Comparison of ENCODE assay signal across 16 mouse cellular contexts in the genomic region with DNA sequence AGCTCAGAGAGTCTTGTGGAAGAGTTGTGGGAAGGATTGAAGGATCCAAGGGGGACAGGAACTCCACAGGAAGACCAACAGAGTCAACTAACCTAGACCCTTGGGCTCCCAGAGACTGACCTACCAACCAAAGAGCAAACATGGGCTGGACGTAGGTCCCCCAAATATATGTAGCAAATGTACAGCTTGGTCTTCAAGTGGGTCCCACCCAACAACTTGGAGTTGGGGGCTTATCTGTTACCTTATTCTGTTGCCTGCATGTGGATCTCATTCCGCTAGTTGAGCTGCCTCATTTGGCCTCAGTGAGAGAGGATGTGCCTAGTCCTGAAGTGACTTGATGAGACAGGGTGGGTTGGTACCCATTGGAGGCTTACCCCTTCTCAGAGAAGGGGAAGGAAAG.
"Had no signal": no experiment of that assay in that cellular context is flagged by ENCODE, and none has a peak within 500 bp of the region (broad histone marks: within the 10 kb centered on the region; RNA-seq: fewer than 3 reads in every experiment).

No protein-coding gene starts in this region.

- H3K36me3 ChIP-seq: neural tube, embryonic 13.5 days; neural tube, embryonic 15.5 days; stomach, embryonic 15.5 days had no signal

- H3K4me1 ChIP-seq: stomach, embryonic 15.5 days had no signal

- H3K4me2 ChIP-seq: neural tube, embryonic 13.5 days; neural tube, embryonic 15.5 days; stomach, embryonic 15.5 days had no signal

- H3K9me3 ChIP-seq: neural tube, embryonic 13.5 days; neural tube, embryonic 15.5 days; stomach, embryonic 15.5 days had no signal

- H3K4me3 ChIP-seq: neural tube, embryonic 13.5 days; neural tube, embryonic 15.5 days; stomach, embryonic 15.5 days had no signal

- DNase-seq: retina, postnatal 1 day; right cerebral cortex, adult 18-20 months; right cerebral cortex, postnatal 14 days; right cerebral cortex, postnatal 25 days; right cerebral cortex, postnatal 4 days; spleen, adult 18-20 months; thymus, adult 18-20 months; thymus, adult 2 months; thymus, postnatal 14 days; thymus, postnatal 25 days; thymus, postnatal 36 days; thymus, postnatal 4 days had no signal

- H3K9ac ChIP-seq: neural tube, embryonic 13.5 days; neural tube, embryonic 15.5 days; stomach, embryonic 15.5 days had no signal

- H3K27me3 ChIP-seq: neural tube, embryonic 13.5 days; neural tube, embryonic 15.5 days; stomach, embryonic 15.5 days had no signal

- H3K27ac ChIP-seq: neural tube, embryonic 13.5 days; neural tube, embryonic 15.5 days; stomach, embryonic 15.5 days; stomach, postnatal 0 days had no signal
